Mouse (Mus musculus) central nervous system, embryonic 14 days (tissue): ENCODE data around the gene Wdr49. TPM values are rescaled to one million over a fixed set of nuclear protein-coding genes. Genes with fewer than 3 reads are reported as not detected.

Experiments
- polyA plus RNA-seq: library from polyadenylated mRNA; depleted of rRNA; stranded (reverse); fragments of >200 nt; gene quantifications from 2 replicates; pipeline ENCODE4 v1.2.3, GENCODE M21; 2012; rRNA removed

Wdr49 gene
- polyA plus RNA-seq = 0.06 and 0.11 TPM in 2 replicates

DNA sequence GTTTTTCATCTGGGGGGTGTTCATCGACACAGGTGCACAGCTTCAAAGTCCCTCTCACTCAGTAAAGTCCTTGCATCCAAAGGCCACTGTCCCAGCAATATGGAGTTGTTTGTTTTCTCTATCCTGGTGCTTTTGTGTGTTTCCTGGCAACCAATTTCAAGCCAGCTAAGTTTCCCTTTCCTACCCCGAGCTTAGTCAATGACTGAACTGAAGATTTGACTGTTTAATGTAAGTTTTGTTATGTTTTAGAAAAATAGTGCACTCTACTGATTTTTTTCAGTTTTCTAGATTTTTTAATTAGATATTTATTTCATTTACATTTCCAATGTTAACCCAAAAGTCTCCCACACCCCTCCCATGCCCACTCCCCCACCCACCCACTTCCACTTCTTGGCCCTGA is at the start of gene Wdr49:
TSS of gene Wdr49 (minus strand) at position 101 of the 400 bp plus-strand sequence.

DNA sequence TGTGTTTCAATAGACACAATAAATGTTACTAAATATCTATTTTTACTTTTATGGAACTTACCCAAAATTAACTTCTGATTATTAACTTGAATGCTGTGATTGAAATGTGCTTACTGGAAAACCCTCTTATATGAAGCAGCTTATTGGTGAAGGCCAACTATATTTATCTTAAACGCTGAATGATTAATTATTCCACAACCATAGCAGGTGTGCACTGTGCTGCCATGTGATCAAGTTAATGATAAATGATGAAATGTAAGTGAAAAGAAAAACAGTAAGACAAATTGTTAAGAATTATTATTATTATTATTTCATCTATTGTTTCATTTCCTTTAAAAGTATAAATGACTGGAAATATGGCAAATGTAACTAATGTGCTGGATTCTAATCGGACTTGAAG is 212.0 kb downstream of the Wdr49 start, which contains the start of gene Serpini2:
TSS of gene Serpini2 (minus strand) at position 101 of the 400 bp plus-strand sequence.

Other genes with a start within 250 kb of the Wdr49 start
- gene Serpini2, start 212.1 kb downstream of the Wdr49 start, polyA plus RNA-seq = not detected in 2 replicates
- gene Pdcd10, start 74.7 kb upstream of the Wdr49 start, polyA plus RNA-seq = 44.7 and 47.5 TPM in 2 replicates
- gene Serpini1, start 75.4 kb upstream of the Wdr49 start, polyA plus RNA-seq = 47.9 and 49.5 TPM in 2 replicates